Mouse (Mus musculus) layer of hippocampus, adult 8-10 months (tissue): Measurements from ENCODE around the gene 5730596B20Rik. TPM values are rescaled to one million over a fixed set of nuclear protein-coding genes. Genes with fewer than 3 reads are reported as not detected.

Source experiments
- DNase-seq, 2 experiments: peaks; one replicate each; pipeline ENCODE4 v3.0.0; 2022; ENCODE audit warnings: low spot score in 2 of 2
- microRNA-seq, 2 experiments: library from miRNA; unstranded; fragments of <30 nt; microRNA quantifications; one replicate each; pipeline ENCODE4 v1.2.0; 2022
- total RNA-seq, 4 experiments: library from RNA; stranded (reverse); gene quantifications; 2 replicates each; pipeline ENCODE4 v1.2.4; 2022

The 5730596B20Rik gene
- total RNA-seq, 4 experiments from 2014 or later, result not detected

- DNase-seq, result no peak
These were observed 47.8 kb downstream of the 5730596B20Rik start for GRCm38 (mm10) chr6:52224895-52225611.

GRCm38 (mm10) chr6:52225612-52226568, 48.6 kb downstream of the 5730596B20Rik start:
- no peak for DNase-seq

GRCm38 (mm10) chr6:52226569-52227257, 49.4 kb downstream of the 5730596B20Rik start:
- no peak for DNase-seq

- no peak for DNase-seq
These were observed 50.3 kb downstream of the 5730596B20Rik start for GRCm38 (mm10) chr6:52227470-52228222.

GRCm38 (mm10) chr6:52228475-52229465, 51.5 kb downstream of the 5730596B20Rik start:
- no peak for DNase-seq

GRCm38 (mm10) chr6:52229558-52230416, 52.5 kb downstream of the 5730596B20Rik start:
- DNase-seq, result no peak

Small RNAs within 50 kb of the gene (microRNA-seq; reads per million reads assigned to microRNA genes)
- 2.0 to 3.8 reads per million in 2 experiments for gene Mir196b

Other genes starting within 250 kb of the 5730596B20Rik start
- 10 to 100 TPM; 17.0 to 30.2 (median 25.6) TPM for gene Skap2, start 164.9 kb upstream of the 5730596B20Rik start, total RNA-seq
- not detected for gene Hoxa1, start 19.2 kb upstream of the 5730596B20Rik start, total RNA-seq
- gene Hoxa2, start 12.7 kb upstream of the 5730596B20Rik start, total RNA-seq, result not detected
- gene Hoxa4, start 14.3 kb downstream of the 5730596B20Rik start, total RNA-seq, result not detected
- gene Hoxa5, start 27.1 kb downstream of the 5730596B20Rik start, total RNA-seq, result not detected
- gene Hoxa6, start 31.2 kb downstream of the 5730596B20Rik start, total RNA-seq, result not detected
- gene Hoxa3, start 35.8 kb downstream of the 5730596B20Rik start, total RNA-seq, result not detected
- gene Gm28308, start 35.8 kb downstream of the 5730596B20Rik start, total RNA-seq, result not detected
- not detected for gene Hoxa7, start 44.4 kb downstream of the 5730596B20Rik start, total RNA-seq
- not detected for gene Hoxa9, start 53.6 kb downstream of the 5730596B20Rik start, total RNA-seq
- gene Hoxa10, start 63.4 kb downstream of the 5730596B20Rik start, total RNA-seq, result not detected
- not detected for gene Hoxa11, start 68.3 kb downstream of the 5730596B20Rik start, total RNA-seq
- not detected for gene Hoxa13, start 83.4 kb downstream of the 5730596B20Rik start, total RNA-seq
- gene Evx1, start 136.0 kb downstream of the 5730596B20Rik start, total RNA-seq, result not detected